Mouse (Mus musculus) ES-Bruce4 (cell line): Measurements from ENCODE around the gene Gpnmb. TPM values are rescaled to one million over a fixed set of nuclear protein-coding genes. Genes with fewer than 3 reads are reported as not detected.

Experiments used
- H3K27ac ChIP-seq: 2 replicates; pipeline ENCODE4 v1.5.1; 2012; ENCODE audit warnings: low read length, inconsistent platforms; ENCODE audit not compliant: insufficient read depth
- H3K27me3 ChIP-seq: 2 replicates; pipeline ENCODE4 v1.6.1; 2012; ENCODE audit warnings: mild to moderate bottlenecking, low read length, inconsistent platforms; ENCODE audit not compliant: control insufficient read depth, poor library complexity, insufficient read depth, severe bottlenecking
- H3K36me3 ChIP-seq: 2 replicates; pipeline ENCODE4 v1.6.1; 2012; ENCODE audit warnings: inconsistent platforms, mild to moderate bottlenecking, low read length, moderate library complexity; ENCODE audit not compliant: control insufficient read depth, poor library complexity, insufficient read depth, severe bottlenecking
- H3K4me1 ChIP-seq: one replicate; pipeline ENCODE4 v1.8.1; 2011; ENCODE audit warnings: low read length; ENCODE audit not compliant: control insufficient read depth, insufficient read depth
- H3K4me3 ChIP-seq: 2 replicates; pipeline ENCODE4 v1.5.1; 2011; ENCODE audit warnings: low read depth, mild to moderate bottlenecking, low read length
- H3K9ac ChIP-seq: 2 replicates; pipeline ENCODE4 v1.6.1; 2012; ENCODE audit warnings: low read depth, mild to moderate bottlenecking, inconsistent platforms; ENCODE audit not compliant: poor library complexity, severe bottlenecking
- H3K9me3 ChIP-seq: replicated peaks from 2 replicates; pipeline ENCODE4 v1.6.1; 2012; ENCODE audit warnings: mild to moderate bottlenecking, low read length, inconsistent platforms; ENCODE audit not compliant: control insufficient read depth, poor library complexity, insufficient read depth, severe bottlenecking
- CTCF ChIP-seq: IDR thresholded peaks from one replicate; pipeline ENCODE4 v1.8.1; 2011; ENCODE audit warnings: low read depth, low read length
- EP300 ChIP-seq: IDR thresholded peaks from 2 replicates; pipeline ENCODE4 v1.6.1; 2011; ENCODE audit warnings: low read depth, low read length; ENCODE audit not compliant: insufficient read depth
- POLR2A ChIP-seq: IDR thresholded peaks from one replicate; pipeline ENCODE4 v1.8.1; 2011; ENCODE audit warnings: low read length; ENCODE audit not compliant: insufficient read depth
- polyA plus RNA-seq: library from polyadenylated mRNA; stranded (reverse); fragments of >200 nt; gene quantifications from 2 replicates; pipeline ENCODE4 v1.2.4, GENCODE M21; 2011; ENCODE audit warnings: low read depth; ENCODE audit not compliant: missing spikeins, insufficient read depth, insufficient read length

Gpnmb gene
- polyA plus RNA-seq, 1 experiment: 2.5 TPM

- TF ChIP-seq CTCF: no peak
- no peak for TF ChIP-seq EP300
- TF ChIP-seq POLR2A: no peak
- Histone ChIP-seq H3K36me3 (no peaks in the 10 kb centered on the region), H3K9ac (no peak overlapping the region), H3K9me3 (no peaks in the 10 kb centered on the region), H3K4me3 (no peak overlapping the region), H3K27ac (no peak overlapping the region), H3K4me1 (no peaks in the 10 kb centered on the region), H3K27me3 (no peaks in the 10 kb centered on the region)
These were observed 14.5 kb downstream of the Gpnmb start for GRCm38 (mm10) chr6:49050677-49051410.

DNA sequence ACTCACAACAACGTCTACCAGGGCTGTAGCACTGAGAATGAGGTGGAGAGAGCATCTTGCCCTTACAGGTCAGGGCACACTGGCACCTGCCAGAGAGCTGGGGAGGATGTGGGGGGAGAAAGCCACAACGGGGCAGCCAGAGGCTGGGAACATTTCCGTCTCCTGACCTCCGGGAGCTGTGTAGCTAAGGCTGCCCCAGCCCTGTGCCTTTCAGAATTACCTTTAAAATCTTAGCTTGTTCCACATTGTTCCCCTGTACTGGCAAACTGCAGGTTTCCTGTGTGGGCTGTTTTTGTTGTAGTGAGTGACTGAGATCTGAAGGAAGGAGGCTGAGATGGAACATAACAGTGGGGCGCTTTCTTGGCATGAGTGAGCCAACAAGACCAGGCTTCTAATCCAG, 15.8 kb downstream of the Gpnmb start:
- H3K36me3 ChIP-seq: no peaks in the 10 kb centered on the region
- no peaks in the 10 kb centered on the region for H3K4me1 ChIP-seq
- H3K9me3 ChIP-seq: no peaks in the 10 kb centered on the region
- H3K9ac ChIP-seq: no peak overlapping the region
- no peak for TF ChIP-seq CTCF
- H3K4me3 ChIP-seq: no peak overlapping the region
- no peak overlapping the region for H3K27ac ChIP-seq
- no peaks in the 10 kb centered on the region for H3K27me3 ChIP-seq

- Histone ChIP-seq H3K9me3 (no peaks in the 10 kb centered on the region), H3K27ac (no peak overlapping the region), H3K9ac (no peak overlapping the region)
These were observed 18.9 kb downstream of the Gpnmb start for GRCm38 (mm10) chr6:49055256-49055733.

DNA sequence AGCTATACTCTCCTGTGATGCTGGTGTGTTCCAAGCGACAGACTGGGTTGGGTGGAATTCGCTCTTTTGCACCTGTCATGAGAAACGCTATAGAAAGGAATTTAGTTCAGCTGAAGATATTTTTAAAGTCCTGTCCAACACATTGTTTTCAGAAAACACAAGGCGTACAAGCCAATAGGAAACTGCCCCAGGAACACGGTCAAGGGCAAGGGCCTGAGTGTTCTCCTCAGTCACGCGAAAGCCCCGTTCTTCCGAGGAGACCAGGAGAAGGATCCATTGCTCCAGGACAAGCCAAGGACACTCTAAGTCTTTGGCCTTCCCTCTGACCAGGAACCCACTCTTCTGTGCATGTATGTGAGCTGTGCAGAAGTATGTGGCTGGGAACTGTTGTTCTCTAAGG, 19.7 kb downstream of the Gpnmb start:
- H3K4me1 ChIP-seq: no peaks in the 10 kb centered on the region
- TF ChIP-seq POLR2A: no peak
- no peak for TF ChIP-seq CTCF
- no peak for TF ChIP-seq EP300

More at GRCm38 (mm10) chr6:49055256-49055733, 18.9 kb downstream of the Gpnmb start:
- Histone ChIP-seq H3K4me1 (no peaks in the 10 kb centered on the region), H3K4me3 (no peak overlapping the region), H3K36me3 (no peaks in the 10 kb centered on the region), H3K27me3 (no peaks in the 10 kb centered on the region)
- TF ChIP-seq EP300: no peak
- no peak for TF ChIP-seq CTCF
- no peak for TF ChIP-seq POLR2A

GRCm38 (mm10) chr6:49057053-49058021, 21.0 kb downstream of the Gpnmb start:
- TF ChIP-seq CTCF (peak; percentile 91), EP300 (no peak)
- Histone ChIP-seq H3K4me3 (no peak overlapping the region), H3K9ac (no peak overlapping the region), H3K27me3 (no peaks in the 10 kb centered on the region), H3K4me1 (no peaks in the 10 kb centered on the region), H3K9me3 (no peaks in the 10 kb centered on the region), H3K36me3 (no peaks in the 10 kb centered on the region), H3K27ac (no peak overlapping the region)

More for the DNA sequence above, 19.7 kb downstream of the Gpnmb start:
- Histone ChIP-seq H3K27ac (no peak overlapping the region), H3K4me3 (no peak overlapping the region), H3K9me3 (no peaks in the 10 kb centered on the region), H3K9ac (no peak overlapping the region), H3K27me3 (no peaks in the 10 kb centered on the region), H3K36me3 (no peaks in the 10 kb centered on the region)
